Mouse (Mus musculus): Measurements from ENCODE around the gene 5730596B20Rik.

Gene 5730596B20Rik

GRCm38 (mm10) chr6:52200073-52200750 lies 22.9 kb downstream of the 5730596B20Rik start:
- DNase-seq (ENCODE audit: low spot score): no peak

GRCm38 (mm10) chr6:52200751-52201250 lies 23.5 kb downstream of the 5730596B20Rik start:
- DNase-seq (ENCODE audit: low spot score): no peak

- no peak for DNase-seq (ENCODE audit: low spot score)
Observed at GRCm38 (mm10) chr6:52201269-52201668, 24.0 kb downstream of the 5730596B20Rik start.

- no peak for DNase-seq (ENCODE audit: low spot score)
Observed at GRCm38 (mm10) chr6:52202362-52203120, 25.2 kb downstream of the 5730596B20Rik start.

GRCm38 (mm10) chr6:52203121-52203370 lies 25.7 kb downstream of the 5730596B20Rik start:
- DNase-seq (ENCODE audit: low spot score): no peak

- no peak for DNase-seq (ENCODE audit: low spot score)
Observed at GRCm38 (mm10) chr6:52203371-52204049, 26.2 kb downstream of the 5730596B20Rik start.

- peak; percentile 80 for DNase-seq (ENCODE audit: low spot score)
Observed at GRCm38 (mm10) chr6:52204050-52204752, 26.9 kb downstream of the 5730596B20Rik start, which contains the start of gene Hoxa5. TSS of gene Hoxa5 (minus strand) at chr6:52204587.

- DNase-seq (ENCODE audit: low spot score): no peak
Observed at GRCm38 (mm10) chr6:52205221-52205620, 27.9 kb downstream of the 5730596B20Rik start.

GRCm38 (mm10) chr6:52205638-52206621 lies 28.6 kb downstream of the 5730596B20Rik start:
- no peak for DNase-seq (ENCODE audit: low spot score)

GRCm38 (mm10) chr6:52206882-52207683 lies 29.8 kb downstream of the 5730596B20Rik start:
- DNase-seq (ENCODE audit: low spot score): no peak

GRCm38 (mm10) chr6:52207684-52207976 lies 30.3 kb downstream of the 5730596B20Rik start:
- DNase-seq (ENCODE audit: low spot score): no peak

GRCm38 (mm10) chr6:52208072-52208867 lies 31.0 kb downstream of the 5730596B20Rik start, which contains the start of gene Hoxa6:
TSS of gene Hoxa6 (minus strand) at chr6:52208722.
- peak; percentile 55 for DNase-seq (ENCODE audit: low spot score)

GRCm38 (mm10) chr6:52208868-52209684 lies 31.8 kb downstream of the 5730596B20Rik start:
- DNase-seq (ENCODE audit: low spot score): no peak

GRCm38 (mm10) chr6:52209685-52210046 lies 32.4 kb downstream of the 5730596B20Rik start:
- no peak for DNase-seq (ENCODE audit: low spot score)

GRCm38 (mm10) chr6:52211170-52211935 lies 34.1 kb downstream of the 5730596B20Rik start:
- peak; percentile 82 for DNase-seq (ENCODE audit: low spot score)

GRCm38 (mm10) chr6:52211961-52212360 lies 34.7 kb downstream of the 5730596B20Rik start:
- peak; percentile 31 for DNase-seq (ENCODE audit: low spot score)

- DNase-seq (ENCODE audit: low spot score): no peak
Observed at GRCm38 (mm10) chr6:52212556-52213118, 35.3 kb downstream of the 5730596B20Rik start.
